8 mouse cellular contexts compared by ENCODE assay signal in genomic region chr2:71545401-71545881, GRCm38 (mm10). TPM values are rescaled to one million over a fixed set of nuclear protein-coding genes. Genes with fewer than 3 reads are reported as not detected.
A peak's percentile ranks its signal among the peaks of the same experiment; 100 is the strongest.
DNase-seq lines count a peak whose midpoint lies in the region; ATAC-seq and TF ChIP-seq lines count a peak whose summit lies in the region.

No protein-coding gene starts in this region.

- no peaks in the 10 kb centered on the region for H3K36me3 ChIP-seq in heart, embryonic 16.5 days (ENCODE audit: control insufficient read depth, insufficient read depth)
- H3K36me3 ChIP-seq in liver, embryonic 12.5 days: no peaks in the 10 kb centered on the region

- H3K4me1 ChIP-seq in brown adipose tissue, adult 24 weeks (ENCODE audit: control insufficient read depth, insufficient read depth, insufficient read length, low read length): peaks cover 2% of the 10 kb centered on the region; the same call in 1 of the 2 replicates
- H3K4me1 ChIP-seq in heart, embryonic 16.5 days (ENCODE audit: control insufficient read depth, insufficient read depth, low read length): peaks cover 25% of the 10 kb centered on the region
- peaks cover 44% of the 10 kb centered on the region for H3K4me1 ChIP-seq in liver, embryonic 12.5 days

- intact Hi-C loops in left cerebral cortex, adult 2 months (cut with DNase I): loop anchor here (10.0 kb wide), 2 partner anchors 1071 to 1101 kb away; partner anchors contain the start of gene Sp5

- peaks cover 81% of the 10 kb centered on the region for H3K27me3 ChIP-seq in heart, embryonic 16.5 days (ENCODE audit: control insufficient read depth, insufficient read depth, low read length)
- peaks cover 97% of the 10 kb centered on the region for H3K27me3 ChIP-seq in liver, embryonic 12.5 days (replicated peaks)

- peak overlapping the region; percentile 88 for H3K4me2 ChIP-seq in heart, embryonic 16.5 days (ENCODE audit: low read depth, low read length)
- peak overlapping the region; percentile 90 for H3K4me2 ChIP-seq in liver, embryonic 12.5 days

- no peak overlapping the region for H3K9ac ChIP-seq in heart, embryonic 16.5 days (ENCODE audit: low read length)
- H3K9ac ChIP-seq in liver, embryonic 12.5 days: no peak overlapping the region

- H3K9me3 ChIP-seq in heart, embryonic 16.5 days (replicated peaks; ENCODE audit: control insufficient read depth, low read length): no peaks in the 10 kb centered on the region
- no peaks in the 10 kb centered on the region for H3K9me3 ChIP-seq in liver, embryonic 12.5 days (replicated peaks)

- no peak for ATAC-seq in heart, embryonic 16.5 days (replicated peaks; ENCODE audit: extremely low read depth, insufficient read depth, low FRiP score)
- no peak for ATAC-seq in liver, embryonic 12.5 days

- no peak for TF ChIP-seq CTCF in left cerebral cortex, adult 2 months (IDR thresholded peaks at IDR 0.05)

- peak overlapping the region; percentile 35 for H3K4me3 ChIP-seq in left cerebral cortex, adult 2 months
- H3K4me3 ChIP-seq in brown adipose tissue, adult 24 weeks (ENCODE audit: insufficient read depth, low read depth, low read length): peak overlapping the region; percentile 30
- H3K4me3 ChIP-seq in heart, embryonic 16.5 days (ENCODE audit: low read length): peak overlapping the region; percentile 59
- peak overlapping the region; percentile 59 for H3K4me3 ChIP-seq in liver, embryonic 12.5 days

- no peak overlapping the region for H3K27ac ChIP-seq in left cerebral cortex, adult 2 months
- no peak overlapping the region for H3K27ac ChIP-seq in brown adipose tissue, adult 24 weeks (replicated peaks; ENCODE audit: low read depth, low read length)
- H3K27ac ChIP-seq in heart, embryonic 16.5 days (ENCODE audit: low read length): no peak overlapping the region
- no peak overlapping the region for H3K27ac ChIP-seq in liver, embryonic 12.5 days

- WGBS in heart, embryonic 16.5 days: 2% methylated on average over 32 of the region's 32 CpGs
- 2% methylated on average over 32 of the region's 32 CpGs for WGBS in liver, embryonic 12.5 days (ENCODE audit: insufficient replicate concordance)

- no peak for DNase-seq in left cerebral cortex, adult 2 months (ENCODE audit: extremely low spot score in 1 of 2, low spot score in 2 of 2)
- DNase-seq in left cerebral cortex, adult 18-20 months (ENCODE audit: low spot score in 2 of 2): no peak
- DNase-seq in testis, postnatal 10 days (ENCODE audit: low spot score): peak; percentile 49
- DNase-seq in adrenal gland, adult 18-20 months (ENCODE audit: low spot score in 2 of 2): no peak
- DNase-seq in T-cell, adult 2 months (ENCODE audit: low spot score): no peak

RNA-seq across cellular contexts. Expression of gene Dlx2, which starts 1.1 kb away (rescaled TPM):
- total RNA-seq in left cerebral cortex, adult 2 months (2021): 1 to 10 TPM; 5.7 to 6.9 TPM
- total RNA-seq in left cerebral cortex, adult 18-20 months (2021): 1 to 10 TPM; 4.7 to 6.7 TPM
- polyA plus RNA-seq in brown adipose tissue, adult 24 weeks (2012; ENCODE audit: insufficient read depth, insufficient read length, missing spikeins): not detected in 2 replicates
- polyA plus RNA-seq in heart, embryonic 16.5 days (2015; fragmentation: Nextera tagmentation; extraction: Ambion mirVana): 0.11 TPM in 1 of 2 replicates, not detected in the other
- 0.08 and 0.12 TPM in 2 replicates for polyA plus RNA-seq in liver, embryonic 12.5 days (2016; fragmentation: Nextera tagmentation; extraction: Ambion mirVana)
- total RNA-seq in adrenal gland, adult 18-20 months (2021): under 1 TPM; 0.50 to 0.54 TPM

RNA-seq across cellular contexts. Expression of gene Dlx1, which starts 17.5 kb away (rescaled TPM):
- 10 to 100 TPM; 21.1 to 25.3 TPM for total RNA-seq in left cerebral cortex, adult 2 months (2021)
- total RNA-seq in left cerebral cortex, adult 18-20 months (2021): 10 to 100 TPM; 18.5 to 20.4 TPM
- polyA plus RNA-seq in brown adipose tissue, adult 24 weeks (2012; ENCODE audit: insufficient read depth, insufficient read length, missing spikeins): not detected in 2 replicates
- polyA plus RNA-seq in heart, embryonic 16.5 days (2015; fragmentation: Nextera tagmentation; extraction: Ambion mirVana): 0.15 and 0.29 TPM in 2 replicates
- 0.19 and 0.23 TPM in 2 replicates for polyA plus RNA-seq in liver, embryonic 12.5 days (2016; fragmentation: Nextera tagmentation; extraction: Ambion mirVana)
- total RNA-seq in adrenal gland, adult 18-20 months (2021): under 1 TPM; 0.17 to 0.29 TPM

Comparison
In these comparisons a context has a peak if more than half of its experiments do, and no peak if none do; other contexts are left out.
1. RNA of gene Dlx1, which starts 17.5 kb away (total RNA-seq): 21.1 to 25.3 TPM in left cerebral cortex, adult 2 months and 18.5 to 20.4 TPM in left cerebral cortex, adult 18-20 months; 0.17 to 0.29 TPM in adrenal gland, adult 18-20 months; every median in the first group is over 10 times any median in the second.
2. Peak in every context shown above with its lines, with median percentiles within 50 percentile points of each other: H3K4me3 ChIP-seq.